Mouse (Mus musculus): ENCODE measurements around the gene Usp50.

Usp50 gene

DNA sequence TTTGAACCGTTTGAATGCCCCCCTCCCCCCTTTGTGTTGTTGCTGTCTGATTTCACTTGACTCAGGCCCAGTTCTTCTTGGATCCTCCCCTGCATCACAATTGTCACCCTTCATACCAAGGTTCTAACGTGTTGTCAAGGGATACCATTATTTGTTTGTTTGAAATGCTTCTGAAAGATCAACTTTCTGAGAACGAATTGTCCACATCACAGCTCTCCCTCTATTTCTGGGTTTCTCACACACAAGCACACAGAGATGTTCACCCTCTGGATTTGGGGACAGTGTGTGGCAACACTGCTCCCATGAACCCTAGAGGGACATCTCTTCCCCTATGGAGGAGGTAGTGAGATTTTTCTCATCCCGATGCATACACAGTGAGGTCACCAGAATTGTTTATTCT is at the start of gene Usp50:
Gene Usp50 (minus strand): TSS at position 101 of the 400 bp plus-strand sequence.
- no peak for DNase-seq (ENCODE audit: low spot score)

DNA sequence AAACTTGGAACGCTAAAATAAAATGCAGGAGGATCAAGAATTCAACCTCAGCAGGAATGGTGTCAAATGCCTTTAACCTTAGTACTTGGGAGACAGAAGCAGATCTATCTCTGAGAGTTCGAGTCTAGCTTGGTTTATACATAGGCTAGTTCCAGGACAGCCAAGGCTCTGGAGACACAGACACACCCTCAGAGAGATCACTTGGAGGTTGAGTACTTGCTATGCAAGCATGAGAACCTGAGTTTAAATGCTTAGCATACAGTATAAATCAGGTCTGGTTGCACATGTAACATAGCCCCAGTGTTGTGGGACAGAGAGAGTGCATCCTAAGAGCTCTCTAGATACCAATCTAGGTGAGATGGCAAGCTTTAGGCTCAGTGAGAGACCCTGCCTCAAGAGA is 34.1 kb upstream of the Usp50 start:
- DNase-seq (ENCODE audit: low spot score) = no peak

DNA sequence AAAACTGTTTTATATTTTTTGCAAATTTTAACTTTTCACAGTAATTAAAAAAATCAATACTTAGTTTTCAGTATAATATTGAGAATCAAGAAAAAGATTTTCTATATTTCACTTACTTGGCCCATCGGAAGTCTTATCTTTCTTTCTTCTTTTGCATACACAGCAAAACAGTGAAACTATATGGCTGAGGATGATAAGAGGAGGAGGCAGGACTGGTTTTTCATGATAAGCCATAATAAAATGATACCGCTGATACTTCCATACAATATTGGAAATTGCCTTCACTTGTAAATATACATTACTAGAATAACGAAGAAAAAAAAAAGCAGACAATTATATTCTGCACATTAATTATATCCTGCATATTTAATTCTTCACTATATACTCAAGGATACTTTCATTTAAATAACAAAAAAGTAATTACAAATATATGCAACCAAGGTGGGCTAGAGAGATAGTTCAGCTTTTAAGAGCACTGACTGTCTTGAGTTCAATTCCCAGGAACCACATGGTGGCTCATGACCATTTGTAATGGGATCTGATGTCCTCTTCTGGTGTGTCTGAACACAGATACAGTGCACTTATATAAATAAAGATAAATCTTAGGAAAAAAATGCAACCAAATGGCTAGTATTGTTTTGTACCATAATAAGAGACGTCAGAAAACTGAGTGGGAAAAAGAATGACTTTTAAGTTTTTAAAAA is 33.5 kb upstream of the Usp50 start:
- DNase-seq (ENCODE audit: low spot score) = no peak

DNA sequence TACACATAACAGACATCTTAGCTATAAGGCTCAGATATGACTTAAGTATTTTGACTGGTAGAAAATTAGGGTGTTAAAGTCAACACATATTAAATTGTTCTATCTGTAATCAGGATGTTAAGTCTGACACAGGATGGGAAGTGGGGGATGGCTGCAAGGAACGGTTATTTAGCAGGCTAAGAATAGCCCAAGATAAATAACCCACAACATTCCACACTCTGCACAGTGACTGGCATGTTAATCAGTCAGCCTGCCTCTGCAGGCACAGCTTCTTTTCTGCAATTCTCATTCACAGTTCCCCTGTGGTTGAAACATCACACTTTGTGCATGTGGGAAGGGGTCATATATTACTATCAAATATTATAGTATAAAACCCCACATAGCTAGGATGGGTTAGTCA is 32.6 kb upstream of the Usp50 start:
- no peak for DNase-seq (ENCODE audit: low spot score)

DNA sequence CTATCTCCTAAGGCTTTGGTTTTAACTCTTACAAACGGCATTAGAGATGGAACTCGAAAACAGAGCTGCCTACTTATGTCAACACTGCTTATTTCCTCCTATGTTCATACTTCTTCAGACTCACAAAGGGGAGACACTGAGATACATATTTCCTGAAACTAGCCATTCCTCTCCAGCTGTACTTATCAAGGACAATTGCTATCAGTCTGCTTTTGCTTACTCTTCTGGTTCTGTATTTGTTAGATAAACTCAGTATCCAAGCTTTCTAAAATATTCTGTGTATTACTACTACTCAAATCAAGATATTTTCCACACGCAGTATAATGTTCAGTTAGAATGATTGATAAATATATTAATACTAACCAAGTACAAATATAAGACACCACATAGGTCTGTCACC is 18.7 kb upstream of the Usp50 start:
- DNase-seq (ENCODE audit: low spot score) = no peak

DNA sequence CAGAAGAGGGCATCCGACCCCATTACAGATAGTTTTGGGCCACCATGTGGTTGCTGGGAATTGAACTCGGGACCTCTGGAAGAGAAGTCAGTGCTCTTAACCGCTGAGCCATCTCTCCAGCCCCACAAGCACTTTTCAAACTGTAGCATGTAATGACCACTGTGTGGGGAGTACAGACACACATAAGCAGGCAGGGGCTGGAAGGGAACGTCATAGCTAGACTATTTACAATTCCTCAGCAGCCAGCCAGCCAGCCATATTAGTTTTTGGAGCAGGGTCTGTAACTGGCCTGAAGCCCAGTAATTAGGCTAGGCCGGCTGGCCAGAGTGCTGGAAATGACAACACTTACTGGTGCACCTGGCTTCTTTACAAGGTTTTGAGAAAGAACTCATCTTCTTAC is 15.2 kb upstream of the Usp50 start:
- no peak for DNase-seq (ENCODE audit: low spot score)

DNA sequence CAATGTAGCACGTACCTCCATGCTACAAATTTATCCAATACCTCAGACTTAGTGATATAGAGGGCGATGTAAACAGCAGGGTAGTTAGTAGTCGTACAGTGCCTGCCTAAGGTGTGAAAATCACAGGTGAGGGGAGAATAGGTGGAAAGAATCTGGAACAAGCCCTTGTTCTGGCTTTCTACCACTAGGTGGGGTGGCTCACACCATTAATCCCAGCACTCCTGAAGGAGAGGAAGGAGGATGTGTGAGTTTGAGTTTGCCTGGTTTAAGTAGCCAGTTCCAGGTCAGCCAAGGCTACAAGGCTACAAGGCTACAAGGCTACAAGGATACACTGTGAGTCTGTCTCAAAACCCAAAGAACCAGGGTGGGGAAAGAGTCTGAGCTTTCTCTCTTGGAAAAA is 12.4 kb upstream of the Usp50 start:
- no peak for DNase-seq (ENCODE audit: low spot score)

DNA sequence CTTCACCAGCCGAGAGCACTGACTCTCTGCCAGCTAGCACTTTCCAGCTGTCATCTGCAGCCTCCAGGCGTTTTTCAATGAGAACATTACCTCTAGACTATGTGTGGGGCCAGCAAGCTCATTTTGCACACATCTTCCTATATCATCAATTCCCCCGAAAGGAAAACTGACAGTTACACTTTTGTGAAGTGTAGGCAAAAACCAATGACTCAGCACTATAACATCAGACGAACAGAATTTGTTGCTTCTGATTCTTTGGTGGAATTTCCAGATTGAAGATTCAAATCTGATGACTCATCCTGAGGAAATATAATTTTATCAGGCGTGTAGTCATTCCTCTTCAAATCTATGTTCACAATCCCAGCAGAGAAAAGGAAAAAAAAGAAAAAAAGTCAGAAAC is 9.3 kb upstream of the Usp50 start:
- no peak for DNase-seq (ENCODE audit: low spot score)

DNA sequence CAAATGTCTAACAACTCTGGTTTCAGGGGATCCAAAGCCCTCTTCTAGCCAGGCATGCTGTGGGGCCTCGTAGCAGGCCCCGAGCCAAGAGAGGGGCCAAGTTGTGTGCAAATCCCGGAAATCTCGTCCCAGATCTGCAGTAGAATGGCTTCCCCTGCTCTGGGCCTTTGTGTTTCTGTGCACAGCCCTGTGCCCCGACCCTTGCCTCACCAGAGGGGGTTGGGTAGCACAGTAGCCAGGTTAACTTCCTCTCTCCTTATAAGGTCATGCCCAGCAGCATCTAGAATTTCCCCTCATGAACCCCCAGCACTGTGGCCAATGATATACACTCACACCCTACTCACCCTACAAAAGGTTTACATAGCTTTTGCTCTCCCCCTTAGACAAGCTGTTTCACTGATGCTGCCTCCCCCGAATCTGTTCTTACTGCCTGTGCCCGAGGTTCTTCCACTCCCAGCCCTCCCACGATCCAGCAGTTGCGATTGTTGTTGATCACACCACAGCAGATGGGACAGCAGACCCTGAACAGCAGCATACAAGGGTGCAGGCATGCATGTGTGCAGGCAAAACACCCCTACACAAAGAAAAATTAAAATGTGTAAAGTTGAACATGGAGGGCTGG is 4.6 kb upstream of the Usp50 start:
- DNase-seq (ENCODE audit: low spot score) = peak; percentile 83

DNA sequence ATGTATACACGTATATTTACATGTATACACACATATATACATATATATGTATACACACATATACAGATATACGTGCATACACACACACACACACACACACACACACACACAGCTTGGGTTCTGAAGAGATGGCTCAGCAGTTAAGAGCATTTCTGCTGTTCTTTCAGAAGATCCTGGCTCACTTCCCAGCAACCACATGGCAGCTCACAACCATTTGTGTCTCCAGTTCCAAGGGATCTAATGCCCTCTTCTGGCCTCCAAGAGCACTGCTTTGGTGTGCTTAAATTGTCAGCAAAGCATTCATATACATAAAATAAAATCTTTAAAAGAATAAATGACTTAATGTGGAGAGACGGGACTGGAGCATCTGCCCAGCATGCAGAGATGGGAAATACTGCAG is 837 bp downstream of the Usp50 start:
- peak; percentile 82 for DNase-seq (ENCODE audit: low spot score)

DNA sequence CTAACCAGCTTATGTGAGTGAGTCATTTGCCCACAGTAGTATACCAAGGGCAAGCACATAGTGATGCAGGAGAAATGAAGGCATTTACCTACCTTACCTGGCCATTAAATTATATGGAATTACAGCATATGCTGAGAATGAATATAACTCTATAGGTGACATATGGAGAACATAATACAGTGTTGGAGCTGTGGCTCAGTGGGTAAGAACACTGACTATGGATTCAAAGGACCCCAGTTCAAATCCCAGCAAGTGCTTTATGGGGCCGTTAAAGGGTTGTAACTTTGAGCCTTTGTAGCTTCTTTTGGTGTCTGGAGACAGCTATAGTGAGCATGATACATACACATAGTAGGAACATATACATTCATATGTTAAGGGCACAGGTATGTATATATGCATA is 1.8 kb downstream of the Usp50 start:
- DNase-seq (ENCODE audit: low spot score) = no peak

DNA sequence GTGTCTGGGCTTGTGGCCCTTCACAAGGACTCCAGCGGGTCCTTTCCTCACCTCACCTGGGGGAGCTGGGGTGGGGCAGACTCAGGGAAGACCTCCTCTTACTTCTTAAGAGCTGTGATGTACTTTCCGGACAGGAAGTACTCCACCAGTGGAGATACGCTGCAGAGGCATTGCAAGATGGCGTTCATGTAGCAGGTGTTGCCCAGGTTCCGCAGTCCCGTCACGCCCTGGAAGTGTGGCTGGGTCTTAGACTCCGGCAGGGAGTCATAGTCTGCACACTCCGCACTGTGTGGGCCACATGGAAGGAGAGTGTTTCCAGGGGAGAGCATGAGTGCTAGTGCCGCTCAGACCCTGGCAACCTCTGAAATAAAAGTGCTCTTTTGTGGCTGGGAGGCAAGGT is 3.0 kb downstream of the Usp50 start:
- no peak for DNase-seq (ENCODE audit: low spot score)

DNA sequence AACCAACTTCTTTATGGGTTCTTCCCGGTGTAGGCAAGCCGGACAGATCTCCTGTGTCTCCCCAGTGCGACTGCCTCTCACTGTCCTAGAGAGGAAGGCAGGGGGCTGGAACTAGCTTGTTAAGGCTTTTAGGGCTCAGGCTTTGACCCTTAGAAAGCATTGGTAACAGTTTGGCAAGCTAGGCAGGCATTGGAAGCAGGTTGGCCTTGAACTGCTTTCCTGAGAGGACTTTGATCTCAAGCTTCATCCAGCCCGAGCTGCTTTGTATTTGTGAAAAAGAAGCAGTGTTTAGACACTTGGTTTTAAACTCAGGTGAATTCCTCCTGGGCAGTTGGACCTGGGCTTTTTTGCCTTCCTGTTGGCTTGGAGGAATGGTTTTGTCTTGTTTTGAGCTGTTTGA is 4.5 kb downstream of the Usp50 start:
- no peak for DNase-seq (ENCODE audit: low spot score)

DNA sequence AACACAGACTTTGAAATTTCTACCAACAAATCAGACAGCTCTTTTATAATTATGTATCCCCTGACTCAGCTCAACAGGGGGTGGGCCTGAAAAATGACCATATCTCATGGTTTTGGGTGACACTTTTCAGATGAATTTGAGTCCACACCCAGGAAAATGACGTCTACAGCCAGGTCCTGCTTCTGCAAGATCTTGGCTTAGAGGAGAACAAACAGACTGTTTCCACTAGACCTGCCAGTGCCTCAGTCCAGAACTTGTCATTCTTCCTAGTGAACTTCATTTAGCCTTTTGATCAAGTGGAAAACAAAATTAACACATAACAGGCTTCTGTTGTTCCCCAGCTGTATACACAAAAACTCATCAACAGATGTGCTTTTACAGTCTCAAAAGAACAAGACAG is 6.9 kb downstream of the Usp50 start:
- no peak for DNase-seq (ENCODE audit: low spot score)

DNA sequence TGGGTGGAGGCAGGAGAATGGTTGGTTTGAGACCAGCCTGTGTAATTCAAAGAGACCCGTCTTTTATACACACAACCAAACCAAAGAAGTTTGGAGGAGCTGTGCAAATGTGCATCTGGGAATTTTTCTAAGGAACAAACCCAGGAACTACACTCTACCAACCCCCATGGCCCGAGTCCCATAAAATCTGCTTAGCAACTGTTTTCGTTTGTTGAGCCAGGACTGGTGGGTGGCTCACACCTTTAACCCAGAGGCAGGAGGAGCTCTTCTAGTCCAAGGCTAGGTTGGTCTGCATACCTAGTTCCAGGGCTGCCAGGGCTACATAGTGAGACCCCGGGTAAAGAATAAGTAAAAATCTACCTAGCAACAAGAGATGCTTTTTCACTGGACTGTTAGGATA is 7.3 kb downstream of the Usp50 start:
- no peak for DNase-seq (ENCODE audit: low spot score)

DNA sequence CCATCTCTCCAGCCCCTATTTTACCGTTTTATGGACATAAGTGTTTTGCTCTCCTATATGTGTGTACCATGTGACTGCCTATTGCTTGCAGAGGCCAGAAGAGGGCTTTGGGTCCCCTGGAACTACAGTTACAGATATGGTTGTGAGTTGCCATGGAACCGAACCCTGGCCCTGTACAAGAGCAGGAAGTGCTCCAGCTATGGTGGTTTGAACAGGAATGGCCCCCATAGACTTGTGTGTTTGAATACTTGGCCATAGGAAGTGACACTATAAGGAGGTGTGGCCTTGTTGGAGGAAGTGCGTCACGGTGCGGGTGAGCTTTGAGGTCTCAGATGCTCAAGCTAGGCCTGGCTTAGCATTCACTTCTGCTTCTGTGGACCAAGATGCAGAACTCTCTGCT is 11.1 kb downstream of the Usp50 start:
- DNase-seq (ENCODE audit: low spot score) = no peak

DNA sequence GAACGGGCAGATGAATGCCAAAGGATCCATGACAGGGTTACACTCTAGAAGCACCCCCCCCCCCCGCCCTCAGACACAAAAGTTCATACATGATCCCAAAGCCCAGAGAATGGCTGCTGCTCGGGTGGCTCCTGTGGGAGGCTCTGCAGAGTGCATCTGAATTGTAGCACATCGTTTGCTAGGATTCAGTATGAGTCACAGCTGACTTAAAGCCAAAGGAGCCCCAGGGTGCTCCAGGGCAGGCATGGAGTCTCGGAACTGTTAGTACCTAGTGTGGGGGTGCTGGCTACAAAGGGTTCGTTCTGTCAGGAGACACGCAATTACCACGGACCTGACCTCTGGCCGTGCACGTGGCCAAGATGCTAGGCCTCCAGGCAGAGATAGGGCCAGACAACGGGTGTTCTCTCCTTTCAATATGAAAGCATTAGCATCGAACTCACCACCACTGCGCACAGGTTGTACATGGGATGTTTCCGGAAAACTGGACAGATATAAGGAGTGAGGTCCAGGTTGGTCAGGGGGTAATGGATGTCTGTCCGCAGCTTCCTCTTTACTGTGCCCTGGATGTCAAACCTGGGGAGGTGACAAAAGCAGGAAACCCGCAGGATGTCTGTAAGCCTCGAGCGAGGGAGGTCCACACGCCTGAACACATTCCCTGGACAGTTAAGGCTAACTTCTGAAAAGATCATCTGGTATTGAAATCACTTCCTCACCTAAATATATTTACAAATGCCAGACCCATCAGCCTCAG is 13.7 kb downstream of the Usp50 start:
- no peak for DNase-seq (ENCODE audit: low spot score)

DNA sequence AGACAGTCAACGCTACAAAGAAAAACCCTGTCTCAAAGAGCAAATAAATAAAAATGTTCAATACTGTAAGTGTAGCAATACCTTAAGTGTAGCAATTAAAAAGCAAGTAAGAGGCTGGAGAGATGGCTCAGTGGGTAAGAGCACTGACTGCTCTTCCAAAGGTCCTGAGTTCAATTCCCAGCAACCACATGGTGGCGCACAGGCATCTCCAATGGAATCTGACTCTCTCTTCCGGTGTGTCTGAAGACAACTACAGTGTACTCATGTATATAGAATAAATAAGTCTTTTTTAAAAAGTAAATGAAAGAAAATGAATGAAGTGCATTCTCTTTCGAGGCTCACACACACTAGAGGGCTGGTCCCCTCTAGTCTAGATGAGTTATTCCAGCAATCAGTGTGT is 15.1 kb downstream of the Usp50 start:
- DNase-seq (ENCODE audit: low spot score) = no peak

DNA sequence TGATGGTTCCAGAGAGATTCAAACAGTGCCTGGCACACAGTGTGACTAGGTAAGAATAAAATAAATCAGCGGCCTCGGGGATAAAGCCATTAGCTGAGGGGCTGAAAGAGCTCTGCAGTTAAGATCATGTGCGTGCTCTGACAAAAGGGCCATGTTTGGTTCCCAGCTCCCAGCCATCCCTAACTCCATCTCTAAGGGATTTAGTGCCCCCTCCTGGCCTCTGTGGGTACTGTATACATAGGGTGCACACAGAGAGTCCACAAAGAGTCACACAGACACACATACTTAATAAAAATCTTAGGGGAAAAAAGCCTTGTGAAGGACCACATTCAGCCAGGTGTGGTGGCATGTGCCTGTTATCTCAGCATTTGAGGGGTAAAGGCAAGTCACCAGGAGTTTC is 15.7 kb downstream of the Usp50 start:
- no peak for DNase-seq (ENCODE audit: low spot score)

DNA sequence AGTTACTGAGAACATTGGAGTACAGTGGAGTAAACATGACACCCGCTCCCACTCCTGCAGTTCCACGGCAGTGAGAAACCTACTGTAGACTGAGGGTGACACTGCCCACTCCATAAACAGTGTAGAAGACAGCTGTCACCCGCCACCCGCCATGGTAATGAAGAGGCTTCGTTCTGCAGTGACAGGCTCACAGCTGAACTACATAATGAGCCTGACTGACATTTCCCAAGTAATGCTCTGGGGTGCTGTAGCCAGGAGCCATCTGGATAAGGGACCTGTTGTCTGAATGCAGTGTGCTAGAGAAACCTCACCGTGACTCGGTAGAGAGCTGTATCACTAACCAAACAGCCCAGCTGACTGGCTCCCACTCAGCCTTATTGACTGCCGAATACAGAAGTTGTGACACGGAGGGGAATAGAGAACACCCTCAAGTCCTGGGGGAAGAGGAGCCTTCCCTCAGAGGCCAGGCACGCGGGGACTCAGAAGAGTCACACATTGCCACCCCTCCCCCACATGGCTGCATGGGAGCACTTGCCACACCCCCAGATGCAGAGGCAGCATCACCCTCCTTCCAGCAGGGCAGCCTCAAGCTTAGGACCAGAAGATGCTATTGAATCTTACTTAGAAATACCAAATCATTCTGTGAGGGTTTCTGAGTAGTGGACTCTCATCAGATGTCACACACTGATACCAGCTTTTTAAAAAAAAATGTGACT is 17.2 kb downstream of the Usp50 start:
- DNase-seq (ENCODE audit: low spot score) = no peak

DNA sequence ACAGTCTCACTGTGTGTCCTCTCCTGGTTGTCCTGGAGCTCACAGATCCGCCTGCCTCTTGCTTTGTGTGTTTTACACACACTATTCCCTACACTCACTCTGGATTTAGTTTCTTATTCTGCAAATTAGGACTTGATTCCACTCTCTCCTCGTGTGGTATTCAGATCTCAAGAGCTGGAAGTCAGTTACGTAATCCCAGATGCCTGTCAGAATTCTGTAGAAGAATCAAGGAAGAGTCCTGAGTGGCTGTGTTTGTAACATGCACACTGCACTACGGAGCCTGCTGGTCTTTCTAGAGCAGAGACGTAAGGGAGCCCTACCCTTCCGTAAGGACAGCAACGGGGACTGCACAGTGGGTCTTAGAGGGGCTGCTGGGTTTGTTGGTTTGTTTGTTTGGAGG is 23.9 kb downstream of the Usp50 start:
- no peak for DNase-seq (ENCODE audit: low spot score)

DNA sequence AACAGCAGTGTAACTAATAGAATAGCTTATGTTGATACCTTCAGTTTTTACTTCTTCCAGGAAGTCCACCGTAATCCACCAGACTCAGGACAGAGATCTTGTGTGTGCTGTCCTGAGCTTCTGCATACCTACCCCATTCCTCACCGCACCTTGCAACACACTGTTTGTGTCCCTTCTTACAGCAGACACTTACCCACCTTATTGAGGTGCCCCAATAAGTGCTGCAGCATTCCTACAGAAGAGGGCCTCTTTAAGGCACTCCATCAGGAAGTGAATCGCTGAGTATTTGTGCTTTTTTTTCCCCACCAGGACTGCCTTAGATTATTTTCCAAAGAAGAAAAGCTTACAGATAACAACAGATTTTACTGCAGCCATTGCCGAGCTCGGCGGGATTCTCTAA is 27.6 kb downstream of the Usp50 start:
- no peak for DNase-seq (ENCODE audit: low spot score)

DNA sequence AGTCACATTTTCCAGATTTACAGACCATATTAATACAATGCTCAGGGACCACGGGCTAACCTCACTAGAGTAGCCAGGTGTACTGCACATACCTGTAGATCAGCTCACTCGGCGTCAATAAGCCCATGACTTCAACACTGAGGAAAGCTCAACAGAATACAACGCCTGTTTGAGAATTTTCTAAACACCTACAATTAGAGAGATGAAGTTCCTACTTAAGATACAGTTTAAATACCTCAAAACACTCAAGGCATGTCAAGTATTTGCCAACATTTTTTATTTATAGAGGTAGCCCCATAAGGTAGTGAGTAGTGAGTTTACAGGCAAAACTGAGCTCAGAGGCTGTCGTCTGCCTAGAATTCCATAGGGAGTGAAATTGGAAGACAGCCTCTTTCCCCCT is 39.9 kb downstream of the Usp50 start:
- DNase-seq (ENCODE audit: low spot score) = no peak
